Mouse (Mus musculus) testis, adult 2 months (tissue): ENCODE measurements around the gene Col23a1.
"Not testable (repeated sequence)": the region's sequence is repeated elsewhere in the genome, so short reads cannot be mapped to it uniquely, and the experiment has no call there.

Experiments
- CTCF ChIP-seq: fragments of 200-500 bp; IDR thresholded peaks from 2 replicates; pipeline ENCODE4 v1.5.1; 2012; ENCODE audit warnings: low read depth, mild to moderate bottlenecking, inconsistent platforms, low read length, moderate library complexity; ENCODE audit not compliant: control insufficient read depth, insufficient read depth, insufficient replicate concordance
- POLR2A ChIP-seq: fragments of 200-500 bp; IDR thresholded peaks from 2 replicates; pipeline ENCODE4 v1.6.1; 2012; ENCODE audit warnings: low read depth, mild to moderate bottlenecking, inconsistent platforms, low read length, moderate library complexity; ENCODE audit not compliant: control insufficient read depth

DNA sequence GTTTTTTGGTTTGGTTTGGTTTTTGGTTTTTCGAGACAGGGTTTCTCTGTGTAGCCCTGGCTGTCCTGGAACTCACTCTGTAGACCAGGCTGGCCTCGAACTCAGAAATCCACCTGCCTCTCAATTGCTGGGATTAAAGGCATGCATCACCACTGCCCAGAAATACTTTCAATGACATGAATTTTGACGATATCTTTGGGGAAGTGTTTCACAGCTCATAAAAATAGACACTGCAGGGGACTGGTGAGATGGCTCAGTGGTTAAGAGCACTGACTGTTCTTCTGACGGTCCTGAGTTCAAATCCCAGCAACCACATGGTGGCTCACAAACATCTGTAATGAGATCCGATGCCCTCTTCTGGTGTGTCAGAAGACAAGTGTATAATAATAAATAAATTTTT lies 320.2 kb downstream of the Col23a1 start:
- TF ChIP-seq CTCF, POLR2A: not testable (repeated sequence)
